Mouse (Mus musculus) liver, embryonic 14.5 days (tissue): ENCODE measurements around the gene Zfp513.

ENCODE experiments used
- CTCF ChIP-seq: IDR thresholded peaks from 2 replicates; pipeline ENCODE4 v1.5.1; 2016; ENCODE audit warnings: antibody characterized with exemption, low read depth, control low read depth
- EP300 ChIP-seq: IDR thresholded peaks from 2 replicates; pipeline ENCODE4 v1.6.1; 2016; ENCODE audit warnings: antibody characterized with exemption, low read depth

DNA sequence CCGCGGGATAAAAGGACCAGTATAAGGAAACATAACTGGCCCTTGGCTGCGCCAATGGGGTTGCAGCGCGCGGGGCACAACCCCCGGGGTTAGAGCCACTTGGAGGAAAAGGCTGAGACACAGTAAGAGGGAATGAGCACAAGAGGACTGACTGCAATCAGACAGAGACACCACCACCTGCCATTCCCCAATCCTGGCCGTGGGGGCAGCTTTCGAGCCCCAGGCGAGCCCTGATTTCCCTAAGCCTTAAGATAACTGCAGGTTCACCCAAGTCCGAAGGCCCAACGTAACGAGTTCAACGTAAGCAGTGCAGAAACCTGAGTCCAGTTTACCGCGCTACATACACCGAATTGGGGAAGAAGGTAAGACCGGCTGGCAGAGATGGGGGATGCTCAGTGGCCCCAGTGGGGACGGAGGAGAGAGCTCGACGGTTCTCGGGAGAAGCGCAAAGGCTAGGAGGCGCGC, 22.8 kb downstream of the Zfp513 start:
- TF ChIP-seq CTCF (no peak), EP300 (no peak)
